Mouse (Mus musculus) activated CD4-positive, CD25-positive, alpha-beta regulatory T cell, adult 4 months (primary cell): Measurements from ENCODE around the gene Zfp281. TPM values are rescaled to one million over a fixed set of nuclear protein-coding genes. Genes with fewer than 3 reads are reported as not detected.
A peak's percentile ranks its signal among the peaks of the same experiment; 100 is the strongest.

Source experiments
- ATAC-seq: one replicate; pipeline ENCODE4 v1.8.0; 2017
- polyA plus RNA-seq, 2 experiments: library from polyadenylated mRNA; unstranded; fragments of 100-300 nt; shearing (Covaris generic); gene quantifications; one replicate each; pipeline ENCODE4 v1.2.1; 2017

Zfp281 gene
- 10 to 100 TPM; 19.3 to 22.6 TPM for polyA plus RNA-seq

GRCm38 (mm10) chr1:136624146-136625018, at the start of gene Zfp281:
Gene Zfp281, plus strand, starts transcription at chr1:136624901.
- peak; percentile 72 for ATAC-seq

- ATAC-seq = no peak
These were observed 46.6 kb upstream of the Zfp281 start for GRCm38 (mm10) chr1:136577890-136578663.

GRCm38 (mm10) chr1:136579360-136579759, 45.3 kb upstream of the Zfp281 start:
- ATAC-seq = peak; percentile 80

GRCm38 (mm10) chr1:136580266-136580665, 44.4 kb upstream of the Zfp281 start:
- peak; percentile 57 for ATAC-seq

- ATAC-seq = no peak
These were observed 42.9 kb upstream of the Zfp281 start for GRCm38 (mm10) chr1:136581841-136582240.

GRCm38 (mm10) chr1:136587761-136588405, 36.8 kb upstream of the Zfp281 start:
- no peak for ATAC-seq

GRCm38 (mm10) chr1:136588908-136589307, 35.8 kb upstream of the Zfp281 start:
- no peak for ATAC-seq

- ATAC-seq = no peak
These were observed 32.0 kb upstream of the Zfp281 start for GRCm38 (mm10) chr1:136592741-136593140.

GRCm38 (mm10) chr1:136594235-136594850, 30.4 kb upstream of the Zfp281 start:
- no peak for ATAC-seq

GRCm38 (mm10) chr1:136596821-136597220, 27.9 kb upstream of the Zfp281 start:
- ATAC-seq = no peak

GRCm38 (mm10) chr1:136598286-136598685, 26.4 kb upstream of the Zfp281 start:
- no peak for ATAC-seq

GRCm38 (mm10) chr1:136600067-136600466, 24.6 kb upstream of the Zfp281 start:
- ATAC-seq = no peak

GRCm38 (mm10) chr1:136600647-136601345, 23.9 kb upstream of the Zfp281 start:
- peak; percentile 87 for ATAC-seq

- ATAC-seq = peak; percentile 50
These were observed 23.3 kb upstream of the Zfp281 start for GRCm38 (mm10) chr1:136601346-136601888.

GRCm38 (mm10) chr1:136602303-136602702, 22.4 kb upstream of the Zfp281 start:
- no peak for ATAC-seq

GRCm38 (mm10) chr1:136604190-136604589, 20.5 kb upstream of the Zfp281 start:
- ATAC-seq = no peak

GRCm38 (mm10) chr1:136605790-136606189, 18.9 kb upstream of the Zfp281 start:
- no peak for ATAC-seq

- ATAC-seq = no peak
These were observed 18.4 kb upstream of the Zfp281 start for GRCm38 (mm10) chr1:136606278-136606677.

- peak; percentile 94 for ATAC-seq
These were observed 16.1 kb upstream of the Zfp281 start for GRCm38 (mm10) chr1:136608339-136609261.

- ATAC-seq = no peak
These were observed 12.9 kb upstream of the Zfp281 start for GRCm38 (mm10) chr1:136611803-136612202.
